Mouse (Mus musculus) embryonic fibroblast, embryonic 13.5 days (primary cell): ENCODE measurements at regions not wholly inside any gene's neighbourhood (a gene's known extent, or its start where the extent isn't known, plus 50 kb on each side); places are given as distances from the start of the nearest gene placed in this dataset.

ENCODE experiments used
- H3K27ac ChIP-seq: 2 replicates; pipeline ENCODE4 v1.5.1; 2012; ENCODE audit warnings: low read length, control low read depth, inconsistent platforms; ENCODE audit not compliant: insufficient read depth
- H3K4me1 ChIP-seq: 2 replicates; pipeline ENCODE4 v1.6.1; 2011; ENCODE audit warnings: low read length; ENCODE audit not compliant: control insufficient read depth, insufficient read depth
- H3K4me3 ChIP-seq: 2 replicates; pipeline ENCODE4 v1.5.1; 2011; ENCODE audit warnings: mild to moderate bottlenecking, control low read depth, low read length; ENCODE audit not compliant: insufficient read depth
- CTCF ChIP-seq: IDR thresholded peaks from 2 replicates; pipeline ENCODE4 v1.5.1; 2011; ENCODE audit warnings: mild to moderate bottlenecking, control low read depth, low read length, moderate library complexity, borderline replicate concordance; ENCODE audit not compliant: insufficient read depth
- POLR2A ChIP-seq: IDR thresholded peaks from 2 replicates; pipeline ENCODE4 v1.6.1; 2011; ENCODE audit warnings: low read depth, mild to moderate bottlenecking, control low read depth, low read length, moderate library complexity

DNA sequence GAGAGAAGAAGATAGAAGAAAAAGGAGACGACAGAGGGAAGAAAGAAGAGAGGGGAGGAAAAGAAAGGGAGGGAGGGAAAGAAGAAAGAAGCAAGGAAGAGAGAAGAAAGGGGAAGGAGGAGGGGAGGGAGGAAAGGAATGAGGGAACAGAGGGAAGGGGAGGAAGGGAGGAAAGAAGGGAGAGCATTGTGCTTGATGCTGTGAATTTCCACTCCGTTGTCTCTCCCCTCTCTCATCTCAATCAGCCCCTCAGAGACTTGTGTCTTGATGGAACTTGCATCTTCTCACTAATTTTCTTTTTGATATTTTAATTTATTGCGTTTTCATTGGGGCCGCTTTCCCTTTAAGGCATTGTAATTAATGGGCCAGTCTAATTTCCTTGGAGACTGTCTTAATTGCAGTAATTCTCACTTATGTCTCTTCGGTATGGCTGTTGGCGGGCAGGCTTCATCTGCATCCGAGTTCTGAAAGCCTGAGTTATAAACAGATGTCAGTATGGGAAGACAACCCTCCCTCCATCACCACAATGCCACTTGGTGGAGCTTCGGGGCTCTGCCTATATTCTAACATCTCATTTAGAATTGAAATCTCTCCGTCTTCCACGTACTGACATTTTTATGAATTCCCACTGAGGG is 111.4 kb upstream of the Xylt1 start:
- no peak overlapping the region for H3K4me3 ChIP-seq
- TF ChIP-seq POLR2A (no peak), CTCF (no peak)
- peaks cover 5% of the 10 kb centered on the region; the same call in 1 of the 2 replicates for H3K4me1 ChIP-seq
- no peak overlapping the region for H3K27ac ChIP-seq

DNA sequence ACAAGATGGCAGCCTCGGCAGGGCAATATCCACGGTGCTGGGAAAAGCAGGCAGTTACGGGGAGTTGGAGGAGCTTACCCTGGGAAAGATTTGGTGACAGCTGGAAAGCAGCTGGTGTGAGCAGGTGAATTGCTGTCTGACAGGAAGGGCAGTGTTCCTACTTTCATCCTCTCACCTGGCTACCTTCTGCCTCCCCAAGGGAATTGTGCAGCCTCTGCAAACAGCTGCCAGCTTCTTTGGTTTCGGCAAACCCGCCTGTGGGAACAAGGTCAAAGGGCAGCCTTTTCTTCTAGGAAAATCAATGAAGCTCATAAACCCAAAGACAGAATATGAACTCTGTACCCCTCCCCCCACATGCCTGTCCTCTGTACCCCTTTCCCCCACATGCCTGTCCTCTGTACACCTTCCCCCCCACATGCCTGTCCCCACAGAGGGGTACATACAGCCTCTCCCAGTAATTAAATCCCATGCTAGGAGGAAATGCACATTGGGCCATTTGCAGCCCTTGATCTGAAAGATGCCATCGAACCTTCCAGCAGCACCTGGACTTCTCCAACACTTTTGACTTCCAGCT is 102.3 kb upstream of the Xylt1 start:
- no peak overlapping the region for H3K4me3 ChIP-seq
- H3K4me1 ChIP-seq, result no peaks in the 10 kb centered on the region
- TF ChIP-seq CTCF, result no peak
- TF ChIP-seq POLR2A, result no peak
- no peak overlapping the region for H3K27ac ChIP-seq

DNA sequence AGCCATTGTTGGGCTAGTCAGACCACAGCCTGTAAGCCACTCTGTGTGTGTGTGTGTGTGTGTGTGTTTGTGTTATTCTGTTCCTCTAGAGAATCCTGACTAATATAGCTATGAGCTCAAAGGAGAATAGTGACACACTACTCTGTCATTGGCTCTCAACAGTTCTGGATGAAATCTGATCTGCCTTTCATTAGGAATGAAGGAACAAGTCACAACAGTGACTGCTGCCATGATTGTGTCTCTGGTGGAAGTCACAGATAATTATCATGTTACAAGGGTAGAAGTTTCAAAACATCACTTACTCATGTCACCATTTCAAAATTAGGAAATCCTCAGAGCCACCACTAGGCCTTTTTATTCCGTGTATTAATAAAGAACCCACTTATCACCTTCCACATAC is 98.6 kb upstream of the Xylt1 start:
- TF ChIP-seq CTCF (no peak), POLR2A (no peak)
- no peaks in the 10 kb centered on the region for H3K4me1 ChIP-seq
- H3K27ac ChIP-seq, result no peak overlapping the region
- H3K4me3 ChIP-seq, result no peak overlapping the region

DNA sequence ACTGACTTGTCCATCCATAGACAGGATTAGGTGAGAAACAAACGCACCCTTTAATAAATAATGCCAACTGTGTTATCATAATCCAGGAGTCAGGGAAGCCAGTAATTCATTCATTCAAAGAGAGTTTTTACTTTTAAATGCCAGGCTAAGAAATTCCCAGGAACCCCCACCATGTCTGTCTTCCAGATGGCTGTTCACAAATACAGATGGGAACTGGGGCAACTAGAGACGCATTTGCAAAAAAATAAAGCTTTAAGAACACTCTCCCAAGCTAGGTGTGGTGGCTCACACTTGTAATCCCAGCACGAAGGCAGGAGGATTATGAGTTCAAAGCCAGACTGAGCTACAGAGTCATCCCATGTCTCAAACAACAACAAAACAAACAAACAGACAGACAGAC is 95.6 kb upstream of the Xylt1 start:
- no peak overlapping the region for H3K4me3 ChIP-seq
- no peak for TF ChIP-seq POLR2A
- no peak for TF ChIP-seq CTCF
- H3K4me1 ChIP-seq, result no peaks in the 10 kb centered on the region
- H3K27ac ChIP-seq, result no peak overlapping the region

DNA sequence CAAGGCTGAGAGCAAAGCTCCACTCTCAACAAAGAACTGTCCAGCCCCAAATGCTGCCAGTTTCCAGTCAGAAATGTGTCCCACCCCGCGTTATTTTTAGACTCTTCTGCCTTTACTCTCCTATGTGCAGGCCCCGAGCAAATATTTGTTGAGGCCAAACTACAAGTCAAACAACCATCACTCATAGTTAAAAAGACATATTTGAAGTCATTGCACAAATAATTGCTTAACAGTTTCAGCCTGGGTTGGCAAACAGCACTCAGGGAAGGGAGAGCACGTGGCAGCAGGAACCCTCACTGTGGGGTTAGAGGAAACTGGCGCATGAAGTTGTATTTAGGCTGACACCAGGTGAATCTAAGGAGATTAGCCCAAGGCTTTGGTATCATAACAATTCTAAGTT is 94.8 kb upstream of the Xylt1 start:
- Histone ChIP-seq H3K4me1 (no peaks in the 10 kb centered on the region), H3K27ac (no peak overlapping the region), H3K4me3 (no peak overlapping the region)
- no peak for TF ChIP-seq POLR2A
- TF ChIP-seq CTCF, result no peak

DNA sequence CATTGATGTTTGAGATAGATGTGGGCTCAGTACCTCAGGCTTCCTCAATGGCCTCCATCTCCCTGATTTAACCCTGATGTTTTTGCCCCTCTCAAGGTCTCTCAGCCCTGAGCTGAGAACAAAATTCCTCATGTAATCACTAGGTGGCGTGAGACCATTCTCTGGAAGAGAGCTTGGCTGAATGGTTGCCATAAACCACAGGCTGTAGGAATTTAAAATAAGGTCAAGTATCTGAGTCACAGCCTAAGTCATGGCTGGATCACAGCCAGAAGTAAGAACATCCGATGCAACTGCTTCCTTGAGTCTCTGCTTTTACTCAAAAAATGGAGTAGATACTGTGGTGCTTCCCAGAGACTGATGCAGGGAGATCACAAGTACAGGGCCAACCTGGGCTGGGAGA is 77.1 kb upstream of the Xylt1 start:
- Histone ChIP-seq H3K4me1 (no peaks in the 10 kb centered on the region), H3K27ac (no peak overlapping the region), H3K4me3 (no peak overlapping the region)
- TF ChIP-seq CTCF (no peak), POLR2A (no peak)

DNA sequence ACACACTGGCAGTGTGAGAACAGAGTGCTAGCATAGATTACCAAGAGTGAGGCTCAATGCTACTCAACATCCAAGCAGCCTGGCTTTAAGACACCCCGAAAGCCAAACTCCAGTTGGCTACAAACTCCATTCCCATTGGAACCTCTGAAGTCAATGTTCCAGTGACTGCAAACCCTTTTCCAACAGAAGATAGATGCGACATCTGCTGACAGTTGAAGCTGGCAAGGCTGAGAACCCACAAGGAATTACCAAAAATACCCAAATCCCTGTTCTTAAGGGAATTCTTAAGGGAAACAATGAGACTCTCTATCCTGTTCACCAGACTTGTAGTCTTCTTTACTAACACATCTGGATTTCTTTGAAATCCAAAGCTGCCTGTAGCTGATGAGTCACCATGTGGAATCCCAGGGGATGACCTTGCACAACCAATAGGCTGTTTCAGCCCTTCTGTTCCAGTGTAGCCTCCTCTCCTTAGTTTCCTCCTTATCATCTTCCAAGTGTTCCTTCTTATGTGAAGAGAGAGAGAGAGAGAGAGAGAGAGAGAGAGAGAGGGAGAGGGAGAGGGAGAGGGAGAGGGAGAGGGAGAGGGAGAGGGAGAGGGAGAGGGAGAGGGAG is 70.1 kb upstream of the Xylt1 start:
- TF ChIP-seq CTCF (no peak), POLR2A (no peak)
- Histone ChIP-seq H3K4me3 (no peak overlapping the region), H3K27ac (peak overlapping the region; percentile 62), H3K4me1 (peaks cover 12% of the 10 kb centered on the region)

DNA sequence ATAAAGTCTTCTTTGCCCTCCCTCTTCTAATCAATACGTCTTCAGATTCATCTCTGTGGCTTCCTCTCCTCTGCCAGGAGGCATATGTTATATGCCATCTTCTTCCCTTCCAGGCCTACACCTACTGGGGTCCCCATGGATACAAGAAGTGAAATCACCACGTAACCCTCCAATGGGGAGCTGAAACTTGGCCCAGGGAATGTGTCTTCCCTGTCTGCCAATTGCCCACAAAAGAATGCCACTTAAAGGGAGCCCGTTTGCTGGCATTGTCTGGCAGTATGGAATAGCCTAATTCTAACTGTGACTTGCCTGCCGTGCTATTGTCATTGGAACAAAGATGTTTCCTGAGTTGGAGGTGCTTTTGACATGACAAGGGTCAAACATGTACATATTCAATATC is 69.5 kb upstream of the Xylt1 start:
- TF ChIP-seq POLR2A (no peak), CTCF (no peak)

DNA sequence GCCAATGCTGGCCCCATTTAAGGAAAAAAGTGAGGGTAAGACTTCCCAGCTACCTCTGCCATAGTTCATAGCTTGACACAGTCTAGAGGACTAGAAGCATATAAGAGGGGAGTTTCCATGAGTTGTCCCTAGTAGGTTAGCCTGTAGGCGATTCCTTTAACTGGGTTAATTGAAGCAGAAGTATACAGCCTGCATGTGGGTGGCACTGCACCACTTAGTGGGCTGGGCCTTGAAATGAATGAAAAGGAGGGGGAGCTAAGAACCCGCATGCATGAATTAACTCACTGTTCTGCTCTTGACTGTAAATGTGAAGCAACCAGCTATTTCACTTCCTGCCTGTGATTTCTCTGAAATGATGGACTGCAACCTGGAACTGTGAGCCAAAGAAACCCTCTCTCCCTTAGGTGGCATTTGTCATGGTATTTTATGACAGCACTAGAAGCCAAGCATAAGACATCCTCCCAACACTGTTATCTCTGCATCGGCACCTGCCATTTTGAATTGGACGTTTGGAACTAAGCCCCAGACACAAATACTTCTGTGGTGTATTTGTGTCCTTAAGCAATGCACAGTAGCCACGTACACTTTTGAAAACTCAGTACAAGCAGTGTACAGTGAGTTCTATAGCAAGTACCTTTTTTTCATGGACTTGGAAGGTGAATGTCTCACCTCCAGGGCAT is 64.5 kb upstream of the Xylt1 start:
- TF ChIP-seq POLR2A (no peak), CTCF (no peak)
- no peak overlapping the region for H3K4me3 ChIP-seq

More for the DNA sequence above, 69.5 kb upstream of the Xylt1 start:
- H3K4me1 ChIP-seq, result peaks cover 12% of the 10 kb centered on the region
- no peak overlapping the region for H3K27ac ChIP-seq
- H3K4me3 ChIP-seq, result no peak overlapping the region

DNA sequence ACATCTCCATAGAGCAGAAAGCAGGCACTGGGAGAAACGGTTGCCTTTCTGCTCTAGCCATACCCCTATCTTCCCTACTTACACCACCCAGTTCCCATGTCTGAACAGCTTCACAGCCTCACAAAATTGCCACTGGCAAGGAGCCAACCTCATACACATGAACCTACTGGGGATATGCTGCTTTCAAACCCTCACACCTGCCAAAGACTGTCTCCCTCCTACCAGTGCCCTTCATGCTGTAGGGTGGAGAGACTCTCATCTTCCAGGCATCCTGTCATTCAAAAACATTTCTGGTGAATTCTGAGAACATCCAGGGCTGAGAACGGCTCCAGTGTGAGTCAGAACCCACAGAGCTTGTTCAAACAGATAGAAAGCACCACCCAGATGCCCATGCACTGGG is 63.4 kb upstream of the Xylt1 start:
- no peak overlapping the region for H3K27ac ChIP-seq
- TF ChIP-seq CTCF (no peak), POLR2A (no peak)
- H3K4me3 ChIP-seq, result no peak overlapping the region
- H3K4me1 ChIP-seq, result no peaks in the 10 kb centered on the region

More for the DNA sequence above, 64.5 kb upstream of the Xylt1 start:
- Histone ChIP-seq H3K27ac (no peak overlapping the region), H3K4me1 (peaks cover 3% of the 10 kb centered on the region; the same call in 1 of the 2 replicates)
